Mouse (Mus musculus) spleen, postnatal 10 days (tissue): ENCODE data around the gene Gli1.

Experiments
- DNase-seq, 2 experiments: peaks; one replicate each; pipeline ENCODE4 v3.0.0; 2021 to 2022; ENCODE audit warnings: low spot score in 2 of 2

Gene Gli1

GRCm38 (mm10) chr10:127291881-127292638 is 49.7 kb downstream of the Gli1 start:
- DNase-seq, result peak; percentile 27 to 57

- DNase-seq, result peak; percentile 76
These were observed 50.6 kb downstream of the Gli1 start for GRCm38 (mm10) chr10:127290930-127291880.

GRCm38 (mm10) chr10:127290307-127290929 is 51.4 kb downstream of the Gli1 start:
- peak; percentile 97 to 100 for DNase-seq

GRCm38 (mm10) chr10:127289573-127290191 is 52.1 kb downstream of the Gli1 start:
- DNase-seq, result peak; percentile 66

- DNase-seq, result peak; percentile 86 to 96
These were observed 52.8 kb downstream of the Gli1 start, which contains the start of gene Mbd6 for GRCm38 (mm10) chr10:127288800-127289572. Mbd6 (minus strand) TSS chr10:127289018.

- DNase-seq, result peak in 1 of 2 experiments; percentile 62
These were observed 53.4 kb downstream of the Gli1 start for GRCm38 (mm10) chr10:127288328-127288799.

- DNase-seq, result no peak
These were observed 53.9 kb downstream of the Gli1 start for GRCm38 (mm10) chr10:127287936-127288293.

GRCm38 (mm10) chr10:127287271-127287935 is 54.4 kb downstream of the Gli1 start:
- no peak for DNase-seq

- DNase-seq, result no peak
These were observed 55.0 kb downstream of the Gli1 start for GRCm38 (mm10) chr10:127286730-127287129.

GRCm38 (mm10) chr10:127286194-127286593 is 55.6 kb downstream of the Gli1 start:
- no peak for DNase-seq

- no peak for DNase-seq
These were observed 56.1 kb downstream of the Gli1 start for GRCm38 (mm10) chr10:127285644-127286043.

- DNase-seq, result no peak
These were observed 56.9 kb downstream of the Gli1 start for GRCm38 (mm10) chr10:127284724-127285500.

GRCm38 (mm10) chr10:127284105-127284622 is 57.6 kb downstream of the Gli1 start:
- no peak for DNase-seq

GRCm38 (mm10) chr10:127282620-127283215 is 59.1 kb downstream of the Gli1 start:
- DNase-seq, result no peak

GRCm38 (mm10) chr10:127281316-127281715 is 60.5 kb downstream of the Gli1 start:
- no peak for DNase-seq
